Mouse (Mus musculus) thymus, adult 18-20 months (tissue): ENCODE measurements around the gene Pdk2.

Experiments
- DNase-seq, 2 experiments: peaks; one replicate each; pipeline ENCODE4 v3.0.0; 2022; ENCODE audit warnings: mixed read lengths in 2 of 2

Gene Pdk2

DNA sequence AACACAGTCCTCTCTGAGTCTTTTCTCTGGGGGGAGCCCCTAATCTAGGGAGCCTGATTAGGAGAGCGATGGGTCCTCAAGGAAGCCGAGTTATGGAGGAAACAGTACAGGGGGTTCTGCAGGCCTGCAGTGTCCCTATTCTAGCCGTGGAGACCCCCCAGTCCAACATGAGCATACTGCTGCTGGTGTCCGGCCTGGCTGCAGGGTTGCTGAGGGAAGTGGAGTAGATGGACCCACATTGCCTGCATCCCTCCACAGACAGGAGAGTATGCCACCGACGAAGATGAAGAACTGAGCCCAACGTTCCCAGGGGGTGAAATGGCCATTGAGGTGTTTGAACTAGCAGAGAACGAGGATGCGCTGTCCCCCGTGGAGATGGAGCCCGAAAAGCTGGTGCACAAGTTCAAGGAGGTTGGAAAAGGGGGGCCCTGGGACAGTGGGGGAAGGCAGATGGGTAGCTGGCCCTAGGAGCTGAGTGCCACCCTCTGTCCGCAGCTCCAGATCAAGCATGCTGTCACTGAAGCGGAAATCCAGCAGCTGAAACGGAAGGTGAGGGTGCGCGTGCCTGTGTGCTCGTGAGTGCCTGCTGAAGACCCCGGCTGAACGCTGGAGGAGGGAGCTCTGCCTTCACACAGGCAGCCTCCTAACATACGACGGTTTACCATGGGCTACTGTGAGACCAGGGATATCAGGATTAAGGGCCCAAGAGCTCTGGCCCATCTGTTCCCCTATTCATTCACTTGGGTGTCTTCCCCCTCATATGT, 39.4 kb downstream of the Pdk2 start:
- no peak for DNase-seq

DNA sequence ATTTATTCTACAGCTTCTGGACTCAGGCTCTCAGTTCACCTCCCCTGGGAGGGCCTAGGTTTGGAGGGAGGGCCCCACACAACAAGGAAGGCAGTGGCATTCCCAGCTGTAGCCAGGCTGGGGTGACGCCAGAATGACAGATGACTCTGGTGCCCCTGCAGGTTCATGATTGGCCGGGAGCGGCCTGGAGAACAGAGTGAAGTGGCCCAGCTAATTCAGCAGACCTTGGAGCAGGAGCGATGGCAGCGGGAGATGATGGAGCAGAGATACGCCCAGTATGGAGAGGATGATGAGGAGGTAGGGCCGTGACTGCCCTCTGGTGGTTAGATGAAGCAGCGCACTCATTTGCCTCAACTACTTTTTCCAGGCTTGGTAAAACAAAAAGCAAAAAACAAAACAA, 40.1 kb downstream of the Pdk2 start:
- DNase-seq: peak; percentile 52 to 72

GRCm38 (mm10) chr11:95000548-95000947, 40.6 kb downstream of the Pdk2 start:
- peak; percentile 63 to 80 for DNase-seq

- no peak for DNase-seq
Measured at GRCm38 (mm10) chr11:95000128-95000527, 41.0 kb downstream of the Pdk2 start.

- peak; percentile 94 to 97 for DNase-seq
Measured at GRCm38 (mm10) chr11:94998041-94998531, 43.1 kb downstream of the Pdk2 start.

DNA sequence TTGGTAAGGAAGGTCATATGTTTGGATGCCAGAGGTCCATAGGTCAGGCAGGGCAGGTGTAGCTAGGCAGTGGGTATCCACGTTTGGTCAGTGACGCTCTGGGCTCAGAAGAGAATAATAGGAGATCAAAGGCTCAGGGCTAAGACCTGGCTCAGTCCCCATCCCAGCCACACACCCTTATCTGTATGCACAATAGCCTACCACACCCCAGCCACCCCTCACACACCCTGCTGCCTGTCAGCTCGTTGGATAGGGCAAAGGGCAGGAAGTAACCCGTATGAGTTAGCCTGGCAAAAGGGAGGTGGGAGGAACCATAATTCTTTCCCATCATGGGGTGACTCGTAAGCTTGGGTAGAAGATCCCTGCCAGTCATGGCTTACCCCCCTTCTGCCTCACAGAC, 43.6 kb downstream of the Pdk2 start:
- no peak for DNase-seq

DNA sequence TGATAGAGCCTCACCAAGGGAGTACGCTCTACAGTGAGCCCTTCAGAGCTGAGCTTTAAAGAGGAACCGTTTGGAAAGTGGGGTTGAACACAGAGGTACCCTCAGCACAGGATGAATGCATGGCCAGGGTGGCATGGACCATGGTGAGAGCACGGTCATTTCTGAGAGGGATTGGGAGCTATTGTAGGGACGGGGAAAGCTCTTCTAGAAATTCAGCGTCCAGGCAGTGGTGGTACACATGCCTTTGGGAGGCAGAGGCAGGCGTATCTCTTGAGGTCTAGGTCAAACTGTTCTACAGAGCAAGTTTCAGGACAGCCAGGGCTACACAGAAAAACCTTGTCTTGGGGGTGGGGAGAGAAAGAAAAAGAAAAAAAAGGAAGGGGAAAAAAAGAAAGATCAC, 44.2 kb downstream of the Pdk2 start:
- no peak for DNase-seq

DNA sequence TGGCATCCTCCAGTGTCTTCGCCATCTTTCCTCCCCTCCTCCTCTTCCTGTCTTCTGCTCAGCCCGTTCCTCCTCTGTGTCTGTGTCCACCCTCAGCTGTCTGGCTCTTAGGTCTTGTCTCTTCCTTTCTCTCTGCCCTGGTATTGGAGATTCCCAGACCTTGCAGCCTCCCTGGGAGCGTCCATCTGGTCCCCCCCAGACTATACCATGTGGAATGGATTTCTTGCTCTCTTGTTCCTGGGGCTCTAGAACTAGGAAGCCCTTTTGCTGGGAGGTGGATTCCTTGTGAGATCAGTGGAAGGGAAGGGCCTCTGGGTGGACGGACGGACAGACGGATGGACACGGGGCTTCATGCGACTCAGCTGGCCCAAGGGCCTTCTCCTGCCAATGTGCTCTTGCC, 45.1 kb downstream of the Pdk2 start:
- no peak for DNase-seq

DNA sequence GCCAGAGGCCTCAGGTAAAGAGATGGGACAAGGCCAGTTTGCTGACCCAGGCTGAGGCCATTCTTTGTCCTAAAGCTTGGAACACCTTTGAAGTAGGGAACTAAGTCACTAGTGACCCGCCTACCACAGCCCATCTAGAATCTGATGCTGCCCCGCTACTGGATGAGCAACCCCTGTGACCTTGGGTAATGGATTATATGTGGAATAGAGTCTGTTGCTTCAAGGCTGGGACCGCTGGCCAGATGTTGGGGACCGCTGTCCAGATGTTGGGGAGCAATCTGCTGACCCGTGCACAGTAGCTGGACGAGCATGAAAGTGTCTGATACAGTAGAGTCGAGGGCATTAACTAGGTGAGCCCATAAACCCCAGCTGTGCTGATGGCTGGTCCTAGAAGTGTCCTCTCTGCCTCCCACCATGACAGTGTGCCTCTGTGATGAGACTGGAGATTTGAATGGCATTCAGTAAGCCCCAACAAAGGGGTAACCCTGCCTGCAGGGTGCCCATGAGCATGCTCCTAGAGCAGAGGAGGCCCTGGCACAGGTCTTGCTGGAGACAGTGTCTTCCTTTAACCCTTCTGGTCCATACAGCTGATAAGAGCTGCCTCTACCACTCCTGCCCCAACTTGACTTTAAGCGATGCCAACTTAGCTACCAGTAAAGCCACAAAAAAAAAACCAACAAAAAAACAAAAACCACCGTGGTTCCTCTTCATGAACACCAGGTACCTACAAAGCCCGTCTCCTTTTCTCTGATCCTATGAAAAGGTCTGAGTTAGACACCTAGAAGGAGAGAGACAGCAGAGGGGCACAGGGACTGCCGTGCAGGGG, 46.0 kb downstream of the Pdk2 start:
- DNase-seq: no peak

- no peak for DNase-seq
Measured at GRCm38 (mm10) chr11:94994208-94994814, 46.8 kb downstream of the Pdk2 start.

DNA sequence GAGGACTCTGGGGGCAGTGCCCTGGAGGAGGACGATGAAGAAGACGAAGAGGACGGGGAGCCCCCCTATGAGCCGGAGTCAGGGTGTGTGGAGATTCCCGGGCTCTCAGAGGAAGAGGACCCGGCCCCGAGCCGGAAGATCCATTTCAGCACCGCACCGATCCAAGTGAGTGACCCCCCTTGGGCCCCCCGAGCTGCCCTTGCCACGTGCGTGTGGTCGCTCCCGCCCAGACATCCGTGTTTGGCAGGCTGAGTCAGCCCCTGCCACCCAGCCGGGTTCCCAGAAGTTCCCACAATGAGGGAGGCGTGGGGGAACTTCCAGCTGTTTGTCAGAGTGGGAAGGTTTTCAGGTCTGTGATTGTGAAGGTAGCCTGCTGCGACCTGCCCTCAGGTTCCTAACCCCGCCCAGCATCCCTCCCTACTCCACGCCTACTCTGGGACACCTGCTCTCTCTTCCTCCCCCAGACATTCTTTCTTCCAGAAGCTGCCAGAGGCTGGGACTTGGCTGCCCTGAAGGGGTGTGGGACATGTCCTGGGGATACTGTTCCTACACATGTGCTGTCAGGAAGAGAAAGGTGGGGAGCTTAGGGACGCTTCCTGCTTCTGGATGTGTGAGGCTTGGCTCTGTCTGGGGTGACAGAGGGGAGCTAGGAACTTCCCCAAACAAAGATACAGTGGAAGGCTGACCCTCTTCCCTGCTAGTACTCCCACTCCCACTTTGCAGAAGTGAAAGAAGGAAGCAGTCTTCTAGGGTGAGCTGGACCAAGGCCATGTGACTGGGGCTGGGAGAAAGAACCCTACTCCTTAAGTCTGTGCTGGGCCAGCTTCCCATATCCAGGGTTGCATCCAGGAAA, 48.2 kb downstream of the Pdk2 start:
- DNase-seq: peak in 1 of 2 experiments; percentile 68

- no peak for DNase-seq
Measured at GRCm38 (mm10) chr11:94992480-94992753, 48.7 kb downstream of the Pdk2 start.

DNA sequence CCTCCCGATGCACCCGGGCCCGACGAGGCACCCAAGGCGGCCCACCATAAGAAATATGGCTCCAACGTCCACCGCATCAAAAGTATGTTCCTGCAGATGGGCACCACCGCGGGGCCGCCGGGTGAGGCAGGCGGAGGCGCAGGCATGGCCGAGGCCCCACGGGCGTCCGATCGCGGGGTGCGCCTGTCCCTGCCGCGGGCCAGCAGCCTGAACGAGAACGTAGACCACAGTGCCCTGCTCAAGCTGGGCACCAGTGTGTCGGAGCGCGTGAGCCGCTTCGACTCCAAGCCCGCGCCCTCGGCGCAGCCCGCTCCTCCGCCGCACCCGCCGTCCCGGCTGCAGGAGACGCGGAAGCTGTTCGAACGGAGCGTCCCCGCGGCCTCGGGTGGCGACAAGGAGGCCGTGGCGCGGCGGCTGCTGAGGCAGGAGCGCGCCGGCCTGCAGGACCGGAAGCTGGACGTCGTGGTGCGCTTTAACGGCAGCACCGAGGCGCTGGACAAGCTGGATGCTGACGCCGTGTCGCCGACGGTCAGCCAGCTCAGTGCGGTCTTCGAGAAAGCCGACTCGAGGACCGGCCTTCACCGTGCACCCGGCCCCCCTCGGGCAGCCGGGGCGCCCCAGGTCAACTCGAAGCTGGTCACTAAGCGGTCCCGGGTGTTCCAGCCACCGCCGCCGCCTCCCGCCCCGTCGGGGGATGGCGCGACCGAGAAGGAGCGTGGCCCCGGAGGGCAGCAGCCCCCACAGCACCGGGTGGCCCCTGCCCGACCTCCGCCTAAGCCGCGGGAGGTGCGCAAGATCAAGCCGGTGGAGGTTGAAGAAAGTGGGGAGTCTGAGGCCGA, 49.3 kb downstream of the Pdk2 start:
- peak in 1 of 2 experiments; percentile 51 for DNase-seq

GRCm38 (mm10) chr11:94990749-94991577, 50.2 kb downstream of the Pdk2 start, which contains the start of gene Ppp1r9b:
Ppp1r9b (plus strand) TSS chr11:94991035.
- peak; percentile 85 to 86 for DNase-seq

DNA sequence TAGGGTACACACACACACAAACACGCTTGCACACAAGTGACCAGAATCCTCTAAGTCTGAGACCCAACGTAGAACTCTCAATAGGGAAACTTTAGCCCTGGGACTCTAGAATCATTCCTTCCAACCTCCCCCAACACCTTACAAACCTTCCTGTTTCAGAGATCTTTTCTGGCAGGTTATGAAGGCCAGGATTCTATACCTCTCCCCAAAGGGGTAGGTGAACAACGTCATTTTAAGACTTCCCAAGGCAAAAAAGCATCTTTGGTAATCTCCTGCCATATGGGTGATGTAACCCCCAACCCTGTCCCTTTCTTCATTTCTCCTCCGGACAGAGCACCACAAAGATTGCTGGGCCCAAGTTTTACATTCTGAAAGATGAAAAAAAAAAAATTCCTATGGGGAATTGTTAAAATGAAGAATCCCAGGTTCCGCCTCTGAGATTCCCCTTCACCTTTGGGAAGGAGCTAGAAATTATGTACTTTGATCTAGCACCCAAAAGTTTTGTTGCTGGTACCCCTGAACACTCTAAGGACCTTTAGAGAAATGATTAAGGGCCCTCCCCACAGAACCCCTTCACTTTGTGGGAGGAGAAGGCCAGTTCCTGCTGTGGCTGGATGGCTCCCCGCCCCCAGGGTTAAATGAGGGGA, 50.9 kb downstream of the Pdk2 start:
- no peak for DNase-seq

GRCm38 (mm10) chr11:94989562-94990017, 51.6 kb downstream of the Pdk2 start:
- DNase-seq: peak; percentile 65 to 78

GRCm38 (mm10) chr11:94988780-94989561, 52.2 kb downstream of the Pdk2 start:
- no peak for DNase-seq

GRCm38 (mm10) chr11:94987851-94988250, 53.3 kb downstream of the Pdk2 start:
- no peak for DNase-seq

- DNase-seq: no peak
Measured at GRCm38 (mm10) chr11:94987341-94987740, 53.8 kb downstream of the Pdk2 start.
